Mouse (Mus musculus) neural tube, embryonic 15.5 days (tissue): ENCODE data around the gene Inpp5k. TPM values are rescaled to one million over a fixed set of nuclear protein-coding genes. Genes with fewer than 3 reads are reported as not detected.
"Not testable (repeated sequence)": the region's sequence is repeated elsewhere in the genome, so short reads cannot be mapped to it uniquely, and the experiment has no call there.

Experiments
- ATAC-seq: fragments of 200-750 bp; cut with Nextera tagmentation; 2 replicates; pipeline ENCODE4 v1.8.0; 2017; ENCODE audit warnings: mild to moderate bottlenecking, moderate TSS enrichment, moderate library complexity; ENCODE audit not compliant: low FRiP score
- H3K27ac ChIP-seq: fragments of 300-500 bp; sonication (generic); replicated peaks from 2 replicates; pipeline ENCODE4 v1.5.1; 2015; ENCODE audit warnings: mild to moderate bottlenecking, inconsistent platforms
- H3K27me3 ChIP-seq: fragments of 300-500 bp; sonication (generic); replicated peaks from 2 replicates; pipeline ENCODE4 v1.6.1; 2015; ENCODE audit warnings: inconsistent platforms
- H3K36me3 ChIP-seq: fragments of 300-500 bp; sonication (generic); 2 replicates; pipeline ENCODE4 v1.6.1; 2015; ENCODE audit warnings: inconsistent platforms
- H3K4me1 ChIP-seq: fragments of 300-500 bp; sonication (generic); 2 replicates; pipeline ENCODE4 v1.6.1; 2015; ENCODE audit warnings: inconsistent platforms
- H3K4me2 ChIP-seq: fragments of 300-500 bp; sonication (generic); 2 replicates; pipeline ENCODE4 v1.6.1; 2015; ENCODE audit warnings: inconsistent platforms, mild to moderate bottlenecking, moderate library complexity
- H3K4me3 ChIP-seq: fragments of 300-500 bp; sonication (generic); replicated peaks from 2 replicates; pipeline ENCODE4 v1.5.1; 2015; ENCODE audit warnings: mild to moderate bottlenecking, inconsistent platforms
- H3K9ac ChIP-seq: fragments of 300-500 bp; sonication (generic); replicated peaks from 2 replicates; pipeline ENCODE4 v1.6.1; 2015; ENCODE audit warnings: mild to moderate bottlenecking, inconsistent platforms
- H3K9me3 ChIP-seq: fragments of 300-500 bp; sonication (generic); replicated peaks from 2 replicates; pipeline ENCODE4 v1.6.1; 2016; ENCODE audit warnings: inconsistent platforms
- WGBS: fragments of 180-500 bp; shearing (Covaris S2); methylation state at CpG from one replicate; pipeline ENCODE4 v1.1.7; 2015; ENCODE audit warnings: mixed read lengths; 5-methylcytosine and 5-hydroxymethylcytosine counted together
- polyA plus RNA-seq: library from polyadenylated mRNA; unstranded; fragments of >200 nt; fragmentation: Nextera tagmentation; extraction: Ambion mirVana; gene quantifications from 2 replicates; pipeline ENCODE4 v1.2.1, GENCODE M21; 2015

The Inpp5k gene
- polyA plus RNA-seq, 1 experiment from 2014 or later = 39.0 TPM

GRCm38 (mm10) chr11:75595816-75596215, 35.0 kb upstream of the Inpp5k start:
- no peak overlapping the region for H3K4me2 ChIP-seq
- ATAC-seq = no peak
- H3K9me3 ChIP-seq = no peaks in the 10 kb centered on the region
- H3K27ac ChIP-seq = no peak overlapping the region
- H3K27me3 ChIP-seq = no peaks in the 10 kb centered on the region
- H3K4me1 ChIP-seq = peaks cover 8% of the 10 kb centered on the region; the same call in 1 of the 2 replicates
- H3K4me3 ChIP-seq = no peak overlapping the region
- H3K9ac ChIP-seq = no peak overlapping the region
- WGBS = 86% methylated on average over 7 of the region's 7 CpGs
- H3K36me3 ChIP-seq = peaks cover 77% of the 10 kb centered on the region

GRCm38 (mm10) chr11:75596726-75597255, 34.0 kb upstream of the Inpp5k start:
- Histone ChIP-seq H3K36me3 (peaks cover 86% of the 10 kb centered on the region), H3K4me3 (no peak overlapping the region)
- WGBS = 90% methylated on average over 3 of the region's 3 CpGs

GRCm38 (mm10) chr11:75598004-75598403, 32.8 kb upstream of the Inpp5k start:
- Histone ChIP-seq H3K9ac (no peak overlapping the region), H3K27me3 (no peaks in the 10 kb centered on the region), H3K9me3 (no peaks in the 10 kb centered on the region), H3K4me1 (0 out of 2 replicates have a peak, but pooled peaks cover 2% of the 10 kb centered on the region), H3K27ac (no peak overlapping the region), H3K36me3 (peaks cover 88% of the 10 kb centered on the region), H3K4me2 (no peak overlapping the region), H3K4me3 (no peak overlapping the region)
- WGBS = 91% methylated on average over 6 of the region's 6 CpGs
- ATAC-seq = no peak

More at GRCm38 (mm10) chr11:75596726-75597255, 34.0 kb upstream of the Inpp5k start:
- no peak overlapping the region for H3K27ac ChIP-seq
- no peaks in the 10 kb centered on the region for H3K9me3 ChIP-seq
- no peaks in the 10 kb centered on the region for H3K27me3 ChIP-seq
- no peak for ATAC-seq
- H3K4me2 ChIP-seq = no peak overlapping the region
- peaks cover 6% of the 10 kb centered on the region; the same call in 1 of the 2 replicates for H3K4me1 ChIP-seq
- no peak overlapping the region for H3K9ac ChIP-seq

- H3K4me1 ChIP-seq, H3K27ac ChIP-seq, ATAC-seq, H3K27me3 ChIP-seq, H3K9me3 ChIP-seq, H3K4me3 ChIP-seq, H3K4me2 ChIP-seq, H3K9ac ChIP-seq: not testable (repeated sequence)
- peaks cover 85% of the 10 kb centered on the region for H3K36me3 ChIP-seq
- WGBS = 95% methylated on average over 17 of the region's 17 CpGs
These were observed 31.0 kb upstream of the Inpp5k start for GRCm38 (mm10) chr11:75599802-75600201.

- H3K27ac ChIP-seq = no peak overlapping the region
- WGBS = 86% methylated on average over 5 of the region's 5 CpGs
- H3K36me3 ChIP-seq = peaks cover 81% of the 10 kb centered on the region
- no peak overlapping the region for H3K4me2 ChIP-seq
- no peak overlapping the region for H3K4me3 ChIP-seq
- no peaks in the 10 kb centered on the region for H3K9me3 ChIP-seq
- no peak overlapping the region for H3K9ac ChIP-seq
- H3K27me3 ChIP-seq = no peaks in the 10 kb centered on the region
- H3K4me1 ChIP-seq = no peaks in the 10 kb centered on the region
- ATAC-seq = no peak
These were observed 26.0 kb upstream of the Inpp5k start for GRCm38 (mm10) chr11:75604826-75605225.

- H3K4me3 ChIP-seq = no peak overlapping the region
- H3K9me3 ChIP-seq = no peaks in the 10 kb centered on the region
- no peak overlapping the region for H3K9ac ChIP-seq
- peaks cover 82% of the 10 kb centered on the region for H3K36me3 ChIP-seq
- no peak overlapping the region for H3K4me2 ChIP-seq
- H3K27me3 ChIP-seq = no peaks in the 10 kb centered on the region
- WGBS = 68% methylated on average over 1 of the region's 1 CpGs
- no peaks in the 10 kb centered on the region for H3K4me1 ChIP-seq
- no peak overlapping the region for H3K27ac ChIP-seq
- ATAC-seq = no peak
These were observed 25.5 kb upstream of the Inpp5k start for GRCm38 (mm10) chr11:75605318-75605717.

GRCm38 (mm10) chr11:75608776-75609175, 22.0 kb upstream of the Inpp5k start:
- 94% methylated on average over 5 of the region's 5 CpGs for WGBS
- H3K36me3 ChIP-seq = peaks cover 79% of the 10 kb centered on the region

GRCm38 (mm10) chr11:75610021-75610420, 20.8 kb upstream of the Inpp5k start:
- Histone ChIP-seq H3K9me3 (no peaks in the 10 kb centered on the region), H3K4me2 (no peak overlapping the region), H3K4me1 (no peaks in the 10 kb centered on the region), H3K27ac (no peak overlapping the region), H3K9ac (no peak overlapping the region), H3K27me3 (no peaks in the 10 kb centered on the region), H3K4me3 (no peak overlapping the region), H3K36me3 (peaks cover 75% of the 10 kb centered on the region)
- 89% methylated on average over 2 of the region's 2 CpGs for WGBS
- ATAC-seq = no peak

More at GRCm38 (mm10) chr11:75608776-75609175, 22.0 kb upstream of the Inpp5k start:
- H3K4me2 ChIP-seq = no peak overlapping the region
- no peak overlapping the region for H3K27ac ChIP-seq
- ATAC-seq = no peak
- no peak overlapping the region for H3K4me3 ChIP-seq
- H3K4me1 ChIP-seq = no peaks in the 10 kb centered on the region
- H3K9me3 ChIP-seq = no peaks in the 10 kb centered on the region
- H3K27me3 ChIP-seq = no peaks in the 10 kb centered on the region
- H3K9ac ChIP-seq = no peak overlapping the region

GRCm38 (mm10) chr11:75614769-75615168, 16.0 kb upstream of the Inpp5k start:
- H3K27ac ChIP-seq = no peak overlapping the region
- no peak for ATAC-seq
- WGBS = 91% methylated on average over 1 of the region's 1 CpGs
- no peaks in the 10 kb centered on the region for H3K9me3 ChIP-seq
- no peak overlapping the region for H3K4me3 ChIP-seq
- H3K4me2 ChIP-seq = no peak overlapping the region
- no peak overlapping the region for H3K9ac ChIP-seq
- H3K4me1 ChIP-seq = no peaks in the 10 kb centered on the region
- no peaks in the 10 kb centered on the region for H3K27me3 ChIP-seq
- H3K36me3 ChIP-seq = peaks cover 72% of the 10 kb centered on the region

- peaks cover 72% of the 10 kb centered on the region for H3K36me3 ChIP-seq
- no peaks in the 10 kb centered on the region for H3K9me3 ChIP-seq
- H3K27ac ChIP-seq = no peak overlapping the region
- no peak overlapping the region for H3K9ac ChIP-seq
- H3K4me3 ChIP-seq = no peak overlapping the region
- H3K27me3 ChIP-seq = no peaks in the 10 kb centered on the region
- H3K4me2 ChIP-seq = no peak overlapping the region
- WGBS = 92% methylated on average over 2 of the region's 2 CpGs
- H3K4me1 ChIP-seq = no peaks in the 10 kb centered on the region
- ATAC-seq = no peak
These were observed 15.2 kb upstream of the Inpp5k start for GRCm38 (mm10) chr11:75615556-75615955.

- no peak for ATAC-seq
- no peaks in the 10 kb centered on the region for H3K27me3 ChIP-seq
- peaks cover 73% of the 10 kb centered on the region for H3K36me3 ChIP-seq
- 88% methylated on average over 5 of the region's 5 CpGs for WGBS
- no peak overlapping the region for H3K27ac ChIP-seq
- H3K4me1 ChIP-seq = no peaks in the 10 kb centered on the region
- no peaks in the 10 kb centered on the region for H3K9me3 ChIP-seq
- no peak overlapping the region for H3K9ac ChIP-seq
- H3K4me3 ChIP-seq = no peak overlapping the region
- no peak overlapping the region for H3K4me2 ChIP-seq
These were observed 11.7 kb upstream of the Inpp5k start for GRCm38 (mm10) chr11:75619133-75619532.

GRCm38 (mm10) chr11:75620136-75620780, 10.5 kb upstream of the Inpp5k start:
- peaks cover 76% of the 10 kb centered on the region for H3K36me3 ChIP-seq
- WGBS = 90% methylated on average over 12 of the region's 12 CpGs
- H3K27me3 ChIP-seq = no peaks in the 10 kb centered on the region
- no peaks in the 10 kb centered on the region for H3K4me1 ChIP-seq
- no peak for ATAC-seq
- no peak overlapping the region for H3K4me3 ChIP-seq
- no peak overlapping the region for H3K4me2 ChIP-seq
- H3K27ac ChIP-seq = no peak overlapping the region
- no peaks in the 10 kb centered on the region for H3K9me3 ChIP-seq
- H3K9ac ChIP-seq = no peak overlapping the region
